Mouse (Mus musculus): ENCODE results near the gene Xpr1.
"Not testable (repeated sequence)": the region's sequence is repeated elsewhere in the genome, so short reads cannot be mapped to it uniquely, and the experiment has no call there.

Xpr1 gene

DNA sequence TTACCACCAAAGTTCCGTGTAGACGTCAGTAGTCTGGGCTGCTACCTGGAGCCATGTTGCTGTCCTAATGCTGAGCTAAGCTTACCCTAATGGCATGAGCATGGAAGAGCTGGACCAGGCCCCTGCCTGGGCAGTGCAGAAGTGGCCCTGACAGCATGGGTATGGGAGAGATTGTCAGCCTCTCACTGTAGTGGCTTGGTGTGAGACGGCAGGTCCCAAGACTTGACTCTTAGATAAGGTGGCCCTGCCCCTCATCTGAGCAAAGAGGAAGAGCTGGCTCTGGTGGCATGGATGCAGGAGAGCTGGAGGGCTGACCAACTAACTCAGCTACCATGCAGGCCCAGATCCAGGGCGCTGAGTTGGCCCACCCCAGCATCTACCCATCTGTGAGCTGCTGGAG, 79.9 kb downstream of the Xpr1 start:
- DNase-seq (ENCODE audit: low read depth, low spot score) = no peak

DNA sequence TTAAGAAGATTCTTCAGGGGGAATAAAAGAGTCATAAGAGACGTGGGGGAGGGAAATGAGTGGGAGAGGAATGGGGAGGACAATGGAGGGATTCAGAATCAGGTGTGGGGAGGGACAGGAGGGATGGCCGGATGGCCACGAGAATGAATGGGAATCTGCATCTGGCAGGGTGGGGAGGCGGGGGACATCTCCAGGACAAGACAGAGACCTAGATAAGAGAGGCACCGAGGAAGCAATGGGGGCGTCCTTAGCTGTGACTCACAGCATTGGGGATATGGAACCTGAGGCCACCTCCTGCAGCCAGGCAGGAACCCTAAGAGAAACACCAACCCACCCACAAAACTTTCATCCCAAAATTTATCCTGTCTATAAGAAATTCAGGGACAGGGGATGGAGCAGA, 81.3 kb downstream of the Xpr1 start:
- no peak for DNase-seq (ENCODE audit: low read depth, low spot score)

DNA sequence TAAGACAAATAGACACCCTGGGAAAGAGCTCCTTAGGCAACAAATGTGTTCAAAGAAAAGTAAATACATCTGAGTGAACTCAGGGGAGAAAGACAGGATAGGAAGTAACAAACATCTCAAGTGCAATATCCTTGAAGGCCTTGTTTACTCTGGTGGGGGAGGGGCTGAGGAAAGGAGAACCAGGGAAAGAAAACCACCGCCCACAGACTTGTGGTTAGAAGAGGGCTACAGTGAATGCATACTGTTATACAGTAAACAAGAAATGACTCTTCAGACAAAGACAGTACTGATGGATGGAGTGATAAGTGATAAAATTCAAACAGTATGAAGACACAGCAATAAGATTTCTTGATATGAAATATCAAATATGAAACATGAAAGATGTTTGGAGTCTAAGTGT, 95.0 kb downstream of the Xpr1 start:
- no peak for DNase-seq (ENCODE audit: low read depth, low spot score)

DNA sequence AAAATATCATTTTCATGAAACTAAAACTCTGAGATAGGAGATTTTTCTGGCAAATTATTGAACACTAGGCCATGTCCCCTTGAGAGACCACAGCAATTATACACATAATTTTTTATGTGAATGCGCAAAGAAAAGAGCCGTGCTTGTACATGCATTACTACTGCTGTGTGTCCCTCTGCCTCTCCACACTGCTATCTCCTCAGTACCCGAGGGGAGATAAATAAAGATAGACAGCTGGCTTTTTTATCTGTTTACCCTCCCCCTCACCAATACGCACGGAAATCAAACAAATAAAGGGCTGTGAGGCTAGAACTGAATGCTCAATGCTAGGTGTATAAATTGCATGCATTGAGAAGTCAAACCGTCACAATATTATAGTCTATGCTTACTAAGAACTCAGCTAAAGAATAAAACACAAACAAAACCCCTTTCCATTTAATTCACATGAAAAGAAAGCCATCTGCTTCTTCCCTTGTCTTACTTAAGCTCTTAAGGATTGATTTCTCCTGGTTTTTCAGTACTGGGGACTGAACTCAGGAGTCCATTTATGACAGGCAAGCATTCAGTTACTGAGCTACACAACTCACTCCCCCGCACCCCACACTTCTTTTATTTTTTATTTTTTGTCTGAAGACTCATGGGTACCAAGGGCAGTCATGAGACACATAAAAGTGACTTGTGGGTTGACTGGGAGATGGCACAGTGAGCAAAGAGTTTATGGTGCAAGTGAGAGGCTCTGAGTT, 97.0 kb downstream of the Xpr1 start:
- no peak for DNase-seq (ENCODE audit: low read depth, low spot score)

DNA sequence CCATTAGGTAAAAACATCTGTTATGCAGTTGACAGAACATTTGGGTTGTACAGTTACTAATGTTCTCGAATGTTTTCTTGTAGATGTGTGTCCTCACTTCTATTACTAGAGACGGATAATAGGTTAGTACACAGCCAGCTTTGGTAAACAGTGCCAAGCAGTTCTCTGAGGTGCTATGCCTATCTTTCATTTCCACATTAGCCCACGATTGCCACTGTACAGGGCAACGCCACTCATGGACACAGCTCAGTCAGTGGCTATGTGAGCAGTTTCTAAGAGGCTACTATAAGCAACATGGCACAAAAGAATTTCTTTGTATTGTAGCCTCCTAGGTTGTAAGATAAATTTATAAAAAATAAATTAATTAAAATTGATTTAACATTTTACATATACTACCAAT, 97.7 kb downstream of the Xpr1 start:
- no peak for DNase-seq (ENCODE audit: low read depth, low spot score)

DNA sequence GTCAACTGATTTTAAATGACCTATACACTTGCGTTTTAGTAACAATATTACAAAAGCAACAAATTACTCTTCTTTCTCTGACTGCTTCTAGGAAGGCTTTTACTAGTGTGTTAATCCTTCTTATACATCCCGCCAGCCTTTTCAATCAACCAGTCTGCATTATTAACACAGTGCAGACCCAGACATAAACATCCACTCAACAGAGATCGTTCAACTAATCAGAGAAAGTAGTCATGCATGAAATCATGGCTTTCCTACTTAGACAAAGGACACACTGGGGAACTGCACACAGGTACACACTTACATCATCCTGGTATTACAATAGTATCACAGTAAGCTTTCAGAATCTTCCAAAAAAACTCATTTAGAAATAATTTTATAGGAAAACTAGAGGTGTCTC, 105.5 kb downstream of the Xpr1 start:
- DNase-seq (ENCODE audit: low read depth, low spot score) = no peak

DNA sequence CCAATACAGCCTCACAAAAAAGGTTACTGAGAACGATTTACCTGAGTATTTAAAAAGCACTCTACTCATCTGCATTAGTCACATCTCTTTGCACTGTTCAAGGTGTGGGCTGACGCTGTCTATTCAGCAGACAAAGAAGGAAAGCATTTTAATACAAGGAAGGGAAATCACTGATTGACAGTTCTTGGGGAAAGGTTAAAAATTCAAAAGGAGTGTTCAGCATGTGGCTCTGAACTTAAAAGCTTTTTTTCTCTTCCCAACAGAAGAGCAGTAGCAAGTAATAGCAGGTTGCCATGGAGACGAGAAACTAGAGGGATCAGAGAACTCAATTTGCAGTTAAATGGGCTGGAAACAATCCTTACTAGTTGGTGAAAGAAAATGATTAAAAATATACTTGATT, 110.3 kb downstream of the Xpr1 start:
- DNase-seq (ENCODE audit: low read depth, low spot score) = no peak

DNA sequence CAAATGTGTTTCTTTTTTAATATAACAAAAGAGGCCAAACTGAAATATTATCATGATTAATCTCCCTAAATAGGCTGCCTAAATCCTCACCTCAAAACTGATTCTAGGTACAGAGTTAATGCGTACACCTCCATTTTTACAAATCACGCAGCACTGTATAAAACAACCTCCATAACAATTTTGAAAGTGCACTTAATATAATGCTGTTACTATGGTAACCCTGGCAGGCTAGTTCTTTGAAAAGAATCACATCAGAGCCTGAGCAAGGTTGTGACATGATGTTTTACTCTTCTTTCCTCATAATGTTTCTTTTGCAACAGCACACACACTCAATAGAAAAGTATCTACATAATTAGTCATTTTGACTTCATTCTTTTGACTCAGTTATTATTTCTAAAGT, 113.8 kb downstream of the Xpr1 start:
- no peak for DNase-seq (ENCODE audit: low read depth, low spot score)

DNA sequence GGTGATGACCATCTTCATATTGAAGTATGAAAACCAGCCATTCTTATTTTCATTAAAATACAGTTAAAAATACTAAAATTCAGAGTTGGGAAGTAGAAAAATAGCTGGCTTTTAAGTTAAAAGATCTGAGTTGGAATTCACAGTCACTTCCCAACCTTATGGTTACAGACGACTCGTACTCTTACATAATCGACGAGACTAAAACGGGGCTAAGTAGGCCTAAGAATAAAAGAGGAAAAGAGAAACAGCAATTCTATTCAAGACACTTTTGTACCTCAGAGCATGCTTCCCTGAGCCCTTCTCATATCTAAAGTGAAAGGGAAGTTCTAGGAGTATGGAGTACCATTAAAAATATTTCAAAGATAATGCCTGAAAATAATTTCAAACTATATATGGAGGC, 119.6 kb downstream of the Xpr1 start:
- no peak for DNase-seq (ENCODE audit: low read depth, low spot score)

DNA sequence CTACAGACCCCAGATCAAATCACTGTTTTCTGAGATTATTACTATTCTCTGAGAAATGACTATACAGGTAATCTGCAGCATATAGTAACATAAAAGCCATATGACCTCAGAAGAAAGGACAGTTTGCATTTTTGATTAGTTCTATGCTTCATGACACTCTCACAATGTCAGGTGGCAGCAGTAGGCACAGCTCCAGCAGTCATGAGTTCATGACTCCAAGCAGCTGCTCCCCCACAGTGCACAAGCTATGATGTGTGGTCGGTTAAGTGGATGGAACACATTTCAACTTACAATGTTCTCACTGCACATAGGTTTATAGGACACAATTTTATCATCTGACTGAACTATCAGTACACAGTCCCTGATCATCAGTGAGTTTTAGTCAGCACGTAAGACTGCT, 120.0 kb downstream of the Xpr1 start:
- DNase-seq (ENCODE audit: low read depth, low spot score) = no peak

DNA sequence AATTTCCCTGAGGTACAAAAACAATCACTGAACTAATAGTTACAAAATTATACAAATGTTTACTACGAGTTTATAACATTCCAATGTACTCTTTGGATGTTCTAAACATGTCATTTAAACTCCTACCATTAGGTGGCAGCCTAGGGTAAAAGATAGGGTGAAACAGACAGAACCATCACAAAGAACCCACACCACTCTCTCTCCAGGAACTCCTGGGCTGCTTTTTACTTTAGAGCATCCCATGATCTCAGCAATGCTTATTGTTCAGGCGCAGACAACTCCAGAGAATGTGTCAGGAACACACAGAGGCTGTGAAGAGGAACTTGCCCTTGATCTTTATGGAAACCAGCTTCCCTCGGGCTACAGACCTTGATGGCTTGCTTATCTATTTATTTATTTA, 123.8 kb downstream of the Xpr1 start:
- DNase-seq (ENCODE audit: low read depth, low spot score) = peak; percentile 60

DNA sequence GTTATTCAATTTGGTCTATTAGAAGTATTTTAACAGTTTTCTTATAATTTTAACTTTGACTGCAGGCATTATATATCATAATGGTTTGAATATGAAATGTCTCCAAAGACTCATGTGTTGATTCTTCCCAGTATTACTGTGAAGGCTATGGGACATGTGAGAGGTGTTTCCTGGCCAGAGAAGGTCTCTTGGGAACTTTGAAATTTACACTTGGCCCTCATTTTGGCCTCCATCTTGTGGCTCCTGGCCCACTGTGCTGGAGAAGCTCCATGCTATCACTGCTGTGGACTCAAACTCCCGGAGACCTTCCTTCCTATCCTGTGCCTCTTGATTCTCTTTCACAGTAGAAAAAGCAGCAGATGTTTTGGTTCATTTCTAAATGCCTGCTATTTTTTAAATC, 127.8 kb downstream of the Xpr1 start:
- no peak for DNase-seq (ENCODE audit: low read depth, low spot score)

DNA sequence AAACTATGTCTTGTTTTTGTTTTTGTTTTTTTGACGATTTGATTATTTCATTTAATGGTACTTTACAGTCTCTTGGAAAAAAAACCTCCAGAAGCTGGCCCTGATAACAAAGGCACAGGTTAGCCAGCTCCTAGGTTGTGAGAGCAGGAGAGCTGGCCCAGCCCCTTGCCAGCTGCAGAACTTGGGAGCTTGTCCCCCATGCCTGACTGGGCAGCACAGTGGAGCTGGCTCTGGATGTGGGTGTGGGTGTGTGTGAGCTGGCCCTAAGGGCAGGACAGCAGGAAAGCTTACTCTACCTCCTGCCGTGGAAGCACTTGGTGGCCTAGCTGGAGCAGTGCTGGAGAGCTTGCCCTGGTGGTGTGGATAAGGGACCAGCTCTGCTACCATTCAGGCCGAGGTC, 129.2 kb downstream of the Xpr1 start:
- DNase-seq (ENCODE audit: low read depth, low spot score) = no peak

DNA sequence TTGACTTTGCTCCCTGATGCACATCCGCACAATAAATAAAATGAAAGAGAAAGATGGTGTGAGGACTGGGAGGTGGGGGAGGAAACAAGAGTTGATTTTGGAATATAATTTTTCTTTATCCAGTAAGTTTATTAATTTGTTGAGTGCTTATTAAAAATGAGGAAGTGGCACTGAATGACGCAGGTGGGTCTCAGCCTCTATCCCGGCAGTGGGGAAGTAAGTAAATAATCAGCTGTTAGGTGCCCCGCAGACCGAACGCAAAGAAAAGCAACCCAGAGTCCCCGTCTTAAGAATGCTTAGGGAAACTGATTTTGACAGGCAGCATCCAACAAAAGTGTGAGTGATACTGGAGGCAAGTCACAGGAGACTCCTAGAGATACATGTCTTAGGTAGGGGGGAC, 133.4 kb downstream of the Xpr1 start:
- no peak for DNase-seq (ENCODE audit: low read depth, low spot score)

DNA sequence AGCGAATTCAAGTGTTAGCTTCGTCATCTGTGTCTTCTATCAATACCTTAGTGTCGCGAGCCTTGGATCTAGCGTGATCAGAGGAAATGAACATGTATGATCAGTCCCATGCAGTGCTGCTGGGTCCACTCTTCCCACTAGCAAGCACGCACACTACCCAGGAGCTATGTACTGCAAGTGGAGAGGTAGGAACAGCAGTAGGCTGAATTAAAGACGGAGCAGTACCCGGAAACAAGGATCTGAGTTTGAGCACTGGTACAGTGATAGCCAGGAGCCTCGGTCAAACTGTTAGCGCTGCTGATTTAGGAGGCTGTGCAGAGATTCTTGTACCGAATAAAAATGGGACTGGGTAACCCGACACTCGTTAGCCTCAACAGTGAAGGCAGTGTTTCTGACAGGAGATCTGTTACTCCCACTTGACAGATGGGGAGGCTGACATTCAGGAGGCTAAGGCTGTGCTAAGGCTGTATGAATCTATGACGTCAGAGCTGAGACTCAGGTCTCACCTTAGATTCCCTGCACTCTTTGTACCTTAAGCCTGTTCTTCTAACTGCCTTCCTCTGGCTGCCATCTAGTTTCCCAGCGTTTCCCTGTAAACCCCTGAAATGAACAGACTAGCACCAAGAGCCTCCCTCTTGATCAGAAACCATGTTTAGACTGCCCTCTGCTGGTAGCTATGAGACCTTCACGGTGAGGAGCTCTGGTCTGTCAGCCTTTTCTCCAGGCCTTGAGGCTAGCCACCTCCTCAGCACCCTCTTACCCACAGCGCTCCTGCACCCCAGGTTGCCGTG, 136.0 kb downstream of the Xpr1 start:
- peak; percentile 65 for DNase-seq (ENCODE audit: low read depth, low spot score)

DNA sequence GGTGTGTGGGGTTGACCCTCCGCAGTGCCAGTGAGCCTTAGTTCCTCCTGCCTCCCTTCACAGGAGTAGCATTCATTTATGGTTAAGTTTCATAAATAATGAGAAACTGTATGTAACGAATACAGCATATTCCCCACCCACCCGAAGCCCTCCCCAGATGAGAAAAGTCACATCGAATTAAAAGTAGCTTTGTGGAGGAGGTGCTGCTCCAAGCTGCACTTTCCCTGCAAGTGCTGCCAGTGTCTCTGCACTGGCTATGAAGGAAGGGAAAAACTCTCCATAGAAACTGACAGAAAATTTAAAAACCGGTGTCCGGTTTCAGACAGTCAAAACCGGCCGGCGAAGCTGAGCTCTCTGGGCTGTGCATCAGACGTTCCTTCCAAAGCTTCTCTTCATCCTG, 136.9 kb downstream of the Xpr1 start:
- DNase-seq (ENCODE audit: low read depth, low spot score) = no peak

DNA sequence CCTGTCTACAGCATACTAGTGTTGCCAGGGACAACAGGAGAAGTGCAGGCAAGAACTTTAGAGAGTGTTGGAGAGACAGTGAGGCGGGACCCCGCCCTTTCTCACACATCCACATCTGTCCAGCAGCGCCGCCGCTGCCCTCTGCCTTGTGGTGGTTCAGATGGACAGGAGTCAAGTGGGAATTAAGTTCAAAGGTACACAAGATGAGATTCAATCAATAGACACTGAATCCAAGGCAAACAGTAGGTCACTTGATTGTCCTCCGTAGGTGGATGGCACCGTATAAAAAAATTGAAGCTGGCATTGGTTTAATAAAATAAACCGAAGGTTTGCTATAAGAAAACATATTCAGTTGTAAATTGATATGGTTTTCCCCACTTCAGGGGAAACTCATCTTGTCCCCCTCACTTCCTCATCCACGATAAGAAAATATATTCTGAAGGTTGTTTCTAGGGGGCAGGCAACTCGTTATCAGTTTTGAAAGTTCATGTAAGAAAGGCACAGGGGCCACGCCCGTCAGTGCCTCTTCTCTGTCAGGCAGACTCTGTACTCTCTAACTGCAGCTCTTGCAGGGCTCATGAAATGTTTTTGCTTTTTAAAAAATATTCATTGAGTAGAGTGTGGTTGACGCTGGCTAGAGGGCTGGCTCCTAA, 140.7 kb downstream of the Xpr1 start:
- no peak for DNase-seq (ENCODE audit: low read depth, low spot score)

DNA sequence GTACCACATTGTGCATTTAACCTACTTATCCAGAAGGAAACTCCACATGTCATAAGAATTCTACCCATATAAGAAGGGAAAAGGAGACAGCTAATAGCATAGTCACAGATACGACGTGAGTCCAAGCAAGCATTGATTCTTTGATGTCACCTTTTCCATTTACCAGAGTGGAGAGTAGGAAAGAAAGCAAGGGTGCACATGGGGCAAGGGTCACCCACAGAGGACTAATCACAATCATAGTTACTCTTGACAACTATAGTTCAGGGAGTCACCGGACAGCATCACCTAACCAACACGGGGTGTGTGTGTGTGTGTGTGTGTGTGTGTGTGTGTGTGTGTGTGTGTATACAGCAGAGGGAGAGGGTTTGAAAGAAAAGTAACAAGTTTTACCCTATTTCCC, 141.4 kb downstream of the Xpr1 start:
- no peak for DNase-seq (ENCODE audit: low read depth, low spot score)

DNA sequence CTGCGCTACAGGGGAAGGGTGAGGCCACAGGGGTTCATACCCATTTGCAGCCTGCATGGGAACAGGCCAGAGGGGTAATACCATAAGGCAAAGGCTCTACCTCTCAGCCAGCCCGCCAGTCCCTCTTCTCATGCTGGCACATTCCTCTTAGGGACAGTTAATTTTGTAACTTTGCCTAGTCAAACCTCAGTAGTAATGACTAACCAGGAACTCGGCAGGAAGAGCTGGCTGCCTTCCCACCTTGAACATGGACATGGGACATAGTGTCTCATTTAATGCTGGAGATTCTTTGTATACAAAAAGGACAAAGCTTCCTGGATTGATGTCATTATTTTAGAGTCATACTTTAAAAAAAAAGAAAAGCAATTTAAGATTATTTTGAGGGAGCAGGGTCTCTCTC, 142.2 kb downstream of the Xpr1 start:
- no peak for DNase-seq (ENCODE audit: low read depth, low spot score)

DNA sequence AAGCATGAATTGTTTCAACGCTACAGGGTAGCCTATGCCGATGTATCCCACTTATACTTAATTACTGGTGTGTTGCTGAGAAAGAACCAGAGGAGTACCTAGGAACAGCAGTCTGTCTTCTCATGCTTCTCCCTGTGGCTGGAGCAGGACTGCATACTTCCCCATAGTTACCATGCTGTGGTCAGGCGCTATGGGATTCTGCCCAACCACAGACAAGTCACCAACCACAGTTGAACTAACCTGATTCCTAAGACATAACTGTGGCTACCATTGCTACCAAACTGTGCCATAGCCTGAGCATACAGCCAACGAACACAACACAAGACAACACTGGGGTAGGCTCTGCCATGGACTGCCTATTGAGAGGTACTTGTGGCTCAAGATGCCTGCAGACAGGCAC, 144.3 kb downstream of the Xpr1 start:
- no peak for DNase-seq (ENCODE audit: low read depth, low spot score)

DNA sequence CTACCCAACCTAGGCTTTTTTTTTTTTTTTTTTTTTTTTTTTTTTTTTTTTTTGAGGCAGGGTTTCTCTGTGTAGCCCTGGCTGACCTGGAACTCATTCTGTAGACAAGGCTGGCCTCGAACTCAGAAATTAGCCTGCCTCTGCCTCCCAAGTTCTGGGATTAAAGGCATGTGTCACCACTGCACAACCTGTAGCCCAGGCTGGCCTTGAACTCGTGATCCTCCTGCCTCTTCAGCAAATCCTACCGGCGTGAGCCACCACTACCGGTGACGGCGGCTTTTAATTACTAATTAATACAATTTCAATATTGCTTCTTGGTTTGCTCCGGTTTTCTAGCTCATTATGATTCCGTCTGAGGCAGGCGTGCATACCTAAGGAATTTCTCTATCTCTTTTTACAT, 154.7 kb downstream of the Xpr1 start:
- not testable (repeated sequence) for DNase-seq (ENCODE audit: low read depth, low spot score)

DNA sequence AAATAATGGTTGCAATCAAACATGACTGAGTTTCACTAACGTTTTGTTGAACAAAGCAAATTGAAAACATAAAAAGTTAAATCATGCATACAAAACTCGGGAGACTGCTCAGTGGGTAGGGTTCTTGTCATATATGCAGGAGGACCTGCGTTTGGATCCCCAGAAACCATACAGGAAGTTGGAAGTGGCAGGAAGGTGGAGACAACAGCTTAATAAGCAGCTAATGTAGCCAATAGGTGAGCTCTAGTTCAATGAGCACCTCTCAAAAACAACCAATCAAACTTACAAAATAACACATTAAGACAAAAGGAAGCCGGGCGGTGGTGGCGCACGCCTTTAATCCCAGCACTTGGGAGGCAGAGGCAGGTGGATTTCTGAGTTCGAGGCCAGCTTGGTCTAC, 162.9 kb downstream of the Xpr1 start:
- no peak for DNase-seq (ENCODE audit: low read depth, low spot score)

DNA sequence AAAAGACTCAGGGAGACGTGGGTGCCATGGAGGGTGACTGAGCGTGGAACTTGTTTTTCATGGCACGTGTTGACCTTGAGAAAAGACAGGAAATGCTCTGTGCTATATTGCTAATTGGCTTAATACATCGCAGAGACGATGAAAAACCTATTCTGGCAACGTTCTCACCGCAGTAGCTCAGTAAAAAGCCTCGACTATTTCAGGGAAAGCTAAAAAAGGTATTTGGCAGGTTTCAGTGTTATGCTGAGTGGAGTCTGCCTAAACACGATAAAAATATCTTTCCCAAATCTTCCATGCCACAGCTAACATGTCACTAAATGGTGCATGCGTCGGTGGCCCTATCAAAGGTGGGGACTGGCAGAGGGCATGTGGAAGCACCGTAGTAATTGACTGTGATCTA, 164.1 kb downstream of the Xpr1 start:
- no peak for DNase-seq (ENCODE audit: low read depth, low spot score)

All from retina, adult 2 months (tissue).